Mouse (Mus musculus): ENCODE results near the gene Zc3h12a.

DNA sequence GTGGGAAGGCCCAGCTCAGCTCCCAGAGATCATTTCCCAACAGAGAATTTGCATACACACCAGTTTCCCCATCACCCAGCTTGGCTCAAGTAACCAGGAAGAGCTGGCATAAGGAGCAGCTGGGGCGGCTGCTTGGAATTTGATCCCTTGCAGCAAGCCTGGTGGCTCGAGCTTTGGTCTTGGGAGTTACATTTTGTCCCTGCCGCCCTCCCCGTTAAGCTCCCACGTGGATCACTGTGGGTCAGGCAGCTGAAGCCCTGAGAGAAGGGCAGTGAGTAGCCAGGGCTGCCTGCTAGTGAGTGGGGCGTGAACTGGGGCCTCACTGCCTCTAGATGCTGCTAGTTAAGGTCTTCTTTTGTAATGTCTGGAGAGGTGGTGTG is 11.9 kb downstream of the Zc3h12a start:
- TF ChIP-seq POLR2A (IDR thresholded peaks at IDR 0.05; ENCODE audit: borderline replicate concordance, extremely low read depth, insufficient read depth, insufficient read length, poor library complexity, severe bottlenecking) (no peak), CTCF (IDR thresholded peaks at IDR 0.05; ENCODE audit: borderline replicate concordance, extremely low read depth, insufficient read depth, insufficient read length) (no peak)
